Mouse (Mus musculus) embryonic facial prominence, embryonic 15.5 days (tissue): ENCODE data around the gene B230219D22Rik. TPM values are rescaled to one million over a fixed set of nuclear protein-coding genes. Genes with fewer than 3 reads are reported as not detected.

ENCODE experiments used
- ATAC-seq: fragments of 200-750 bp; cut with Nextera tagmentation; 2 replicates; pipeline ENCODE4 v1.8.0; 2017; ENCODE audit warnings: low read depth, moderate TSS enrichment; ENCODE audit not compliant: insufficient number of reproducible peaks, low FRiP score, low TSS enrichment
- H3K27ac ChIP-seq: fragments of 300-500 bp; sonication (generic); replicated peaks from 2 replicates; pipeline ENCODE4 v1.5.1; 2015; ENCODE audit warnings: mild to moderate bottlenecking, inconsistent platforms
- H3K27me3 ChIP-seq: fragments of 300-500 bp; sonication (generic); 2 replicates; pipeline ENCODE4 v1.6.1; 2015; ENCODE audit warnings: inconsistent platforms
- H3K36me3 ChIP-seq: fragments of 300-500 bp; sonication (generic); 2 replicates; pipeline ENCODE4 v1.6.1; 2015; ENCODE audit warnings: mild to moderate bottlenecking, inconsistent platforms
- H3K4me1 ChIP-seq: fragments of 300-500 bp; sonication (generic); 2 replicates; pipeline ENCODE4 v1.6.1; 2015; ENCODE audit warnings: inconsistent platforms
- H3K4me2 ChIP-seq: fragments of 300-500 bp; sonication (generic); replicated peaks from 2 replicates; pipeline ENCODE4 v1.6.1; 2015; ENCODE audit warnings: mild to moderate bottlenecking, inconsistent platforms
- H3K4me3 ChIP-seq: fragments of 300-500 bp; sonication (generic); replicated peaks from 2 replicates; pipeline ENCODE4 v1.5.1; 2015; ENCODE audit warnings: mild to moderate bottlenecking, inconsistent platforms
- H3K9ac ChIP-seq: fragments of 300-500 bp; sonication (generic); 2 replicates; pipeline ENCODE4 v1.6.1; 2015; ENCODE audit warnings: inconsistent platforms
- H3K9me3 ChIP-seq: fragments of 300-500 bp; sonication (generic); replicated peaks from 2 replicates; pipeline ENCODE4 v1.6.1; 2016; ENCODE audit warnings: inconsistent platforms
- WGBS: fragments of 180-500 bp; shearing (Covaris S2); methylation state at CpG from one replicate; pipeline ENCODE4 v1.1.7; 2015; 5-methylcytosine and 5-hydroxymethylcytosine counted together
- polyA plus RNA-seq: library from polyadenylated mRNA; unstranded; fragments of >200 nt; fragmentation: Nextera tagmentation; extraction: Ambion mirVana; gene quantifications from 2 replicates; pipeline ENCODE4 v1.2.1, GENCODE M21; 2015

The B230219D22Rik gene
- 59.5 and 60.3 TPM in 2 replicates for polyA plus RNA-seq

DNA sequence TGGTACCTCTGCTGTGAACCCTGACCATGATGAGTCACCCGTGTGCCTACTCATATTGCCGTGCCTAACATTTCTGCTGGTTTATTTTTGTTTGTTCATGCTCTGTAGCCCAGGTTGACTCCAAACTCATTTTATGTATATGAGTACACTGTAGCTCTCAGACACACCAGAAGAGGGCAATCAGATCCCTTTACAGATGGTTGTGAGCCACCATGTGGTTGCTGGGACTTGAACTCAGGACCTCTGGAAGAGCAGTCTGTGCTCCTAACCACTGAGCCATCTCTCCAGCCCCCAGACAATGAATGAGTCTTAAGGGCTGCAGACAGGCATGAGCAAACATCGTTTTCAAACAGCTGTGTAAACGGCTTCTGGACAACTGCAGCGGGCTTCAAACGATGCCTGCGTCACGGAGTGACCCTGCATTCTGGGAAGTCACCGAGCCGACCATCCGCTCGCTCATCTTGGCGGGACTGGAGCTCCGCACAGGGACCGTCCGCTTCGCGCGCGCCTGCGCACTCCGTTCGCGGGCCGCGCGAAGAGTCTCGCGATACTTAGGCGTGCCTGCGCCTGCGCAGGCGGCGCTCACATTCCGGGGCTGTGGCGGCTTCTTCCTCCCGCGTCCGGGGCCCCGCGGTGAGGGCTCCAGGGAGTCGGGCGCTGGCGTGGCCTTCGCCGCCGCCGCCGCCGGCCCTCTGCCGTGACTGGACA, at the start of gene B230219D22Rik:
B230219D22Rik (plus strand) TSS at position 590 of the 708 bp plus-strand sequence.
- 2% methylated on average over 49 of the region's 51 CpGs for WGBS
- Histone ChIP-seq H3K27ac (peak within 1 kb of the TSS; percentile 98), H3K4me3 (peak within 1 kb of the TSS; percentile 98), H3K27me3 (no peaks in the 10 kb centered on the region), H3K9ac (peak within 1 kb of the TSS; percentile 100), H3K9me3 (no peaks in the 10 kb centered on the region), H3K4me2 (peak within 1 kb of the TSS; percentile 73), H3K36me3 (no peaks in the 10 kb centered on the region), H3K4me1 (peaks cover 19% of the 10 kb centered on the region)
- ATAC-seq = peak; percentile 95

DNA sequence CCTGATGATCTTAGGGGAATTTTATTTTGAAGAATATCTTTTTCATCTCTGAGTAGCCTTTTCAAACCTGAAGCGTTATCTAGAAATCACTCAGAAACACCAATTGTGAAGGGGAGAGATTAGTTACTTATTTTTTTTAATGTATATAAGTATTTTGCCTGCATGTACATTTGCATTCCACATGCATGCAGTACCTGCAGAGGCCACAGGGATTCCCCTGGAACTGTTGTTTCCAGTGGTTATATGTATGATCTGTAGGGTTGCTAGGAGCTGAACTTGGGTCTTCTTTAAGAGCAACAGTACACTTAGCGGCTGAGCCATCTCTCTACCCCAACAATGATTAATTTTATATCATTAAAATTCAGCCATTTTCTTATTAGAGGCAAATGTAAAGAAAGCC, 48.4 kb upstream of the B230219D22Rik start:
- Histone ChIP-seq H3K27me3 (no peaks in the 10 kb centered on the region), H3K27ac (no peak overlapping the region), H3K9ac (no peak overlapping the region), H3K9me3 (no peaks in the 10 kb centered on the region), H3K36me3 (peaks cover 73% of the 10 kb centered on the region), H3K4me3 (no peak overlapping the region), H3K4me2 (no peak overlapping the region), H3K4me1 (no peaks in the 10 kb centered on the region)
- ATAC-seq = no peak
- 91% methylated on average over 2 of the region's 2 CpGs for WGBS

DNA sequence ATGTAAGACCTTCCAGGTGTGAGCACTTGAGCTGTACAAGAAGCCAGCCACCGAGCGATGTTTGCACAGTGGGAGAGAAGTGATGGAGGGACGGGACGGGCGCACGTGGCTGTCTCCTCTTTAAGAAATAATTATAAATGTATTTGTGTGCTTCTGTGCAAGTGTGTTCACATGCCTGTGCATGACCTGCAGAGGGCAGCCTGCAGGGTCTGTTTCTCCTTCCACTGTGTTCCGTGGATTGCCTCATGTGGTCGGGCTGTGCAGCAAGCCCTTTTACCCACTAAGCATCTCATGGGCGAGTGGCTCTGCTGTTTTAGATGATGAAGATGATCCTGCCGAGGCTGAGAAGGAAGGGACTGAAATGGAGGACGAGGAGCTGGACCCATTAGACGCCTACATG, 42.8 kb upstream of the B230219D22Rik start:
- 87% methylated on average over 12 of the region's 12 CpGs for WGBS
- Histone ChIP-seq H3K27me3 (no peaks in the 10 kb centered on the region), H3K4me2 (no peak overlapping the region), H3K27ac (no peak overlapping the region), H3K4me1 (no peaks in the 10 kb centered on the region), H3K9me3 (no peaks in the 10 kb centered on the region), H3K4me3 (no peak overlapping the region), H3K36me3 (peaks cover 98% of the 10 kb centered on the region), H3K9ac (no peak overlapping the region)
- no peak for ATAC-seq

DNA sequence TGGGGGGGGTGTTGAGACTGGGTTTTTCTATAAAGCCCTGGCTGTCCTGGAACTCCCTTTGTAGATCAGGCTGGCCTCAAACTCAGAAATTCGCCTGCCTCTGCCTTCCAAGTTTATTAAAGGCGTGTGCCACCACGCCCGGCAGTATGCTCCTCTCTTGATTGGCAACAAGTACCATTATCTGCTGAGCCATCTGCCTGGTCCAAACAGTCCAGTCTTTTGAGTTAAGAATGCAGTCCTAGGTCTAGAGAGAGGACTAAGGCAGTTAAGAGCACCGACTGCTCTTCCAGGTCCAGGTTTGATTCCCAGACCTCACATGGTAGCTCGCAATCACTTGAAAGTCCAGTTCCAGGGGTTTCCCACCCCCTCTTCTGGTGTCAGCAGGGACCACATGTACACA, 41.9 kb upstream of the B230219D22Rik start:
- H3K36me3 ChIP-seq = peaks cover 98% of the 10 kb centered on the region
- H3K4me1 ChIP-seq = no peaks in the 10 kb centered on the region
- no peak overlapping the region for H3K4me3 ChIP-seq
- WGBS = 90% methylated on average over 6 of the region's 6 CpGs
- no peaks in the 10 kb centered on the region for H3K27me3 ChIP-seq
- H3K9ac ChIP-seq = no peak overlapping the region
- no peak overlapping the region for H3K27ac ChIP-seq
- ATAC-seq = no peak
- H3K4me2 ChIP-seq = no peak overlapping the region
- H3K9me3 ChIP-seq = no peaks in the 10 kb centered on the region

DNA sequence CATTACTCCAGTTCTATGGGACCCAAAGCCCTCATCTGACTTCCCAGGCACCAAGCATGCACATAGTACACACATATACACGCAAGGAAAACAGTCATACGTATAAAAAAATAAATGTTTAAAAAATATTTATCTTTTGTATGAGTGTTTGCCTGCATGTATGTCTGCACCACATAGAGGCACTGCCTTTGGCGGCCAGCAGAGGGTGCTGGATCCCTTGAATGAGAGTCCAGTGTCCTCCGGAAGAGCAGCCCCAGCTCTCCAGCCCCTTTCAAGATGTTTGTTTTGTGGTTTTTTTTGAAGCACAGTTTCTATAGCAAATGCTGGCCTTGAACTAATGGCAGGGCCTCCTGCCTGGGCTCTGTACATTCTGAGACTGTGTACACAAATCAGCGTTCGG, 24.4 kb upstream of the B230219D22Rik start:
- Histone ChIP-seq H3K4me1 (no peaks in the 10 kb centered on the region), H3K27me3 (no peaks in the 10 kb centered on the region), H3K27ac (no peak overlapping the region), H3K36me3 (peaks cover 90% of the 10 kb centered on the region), H3K9ac (no peak overlapping the region), H3K4me3 (no peak overlapping the region), H3K9me3 (0 out of 2 replicates have a peak, but pooled peaks cover 4% of the 10 kb centered on the region), H3K4me2 (no peak overlapping the region)
- no peak for ATAC-seq
- WGBS = 81% methylated on average over 6 of the region's 6 CpGs

DNA sequence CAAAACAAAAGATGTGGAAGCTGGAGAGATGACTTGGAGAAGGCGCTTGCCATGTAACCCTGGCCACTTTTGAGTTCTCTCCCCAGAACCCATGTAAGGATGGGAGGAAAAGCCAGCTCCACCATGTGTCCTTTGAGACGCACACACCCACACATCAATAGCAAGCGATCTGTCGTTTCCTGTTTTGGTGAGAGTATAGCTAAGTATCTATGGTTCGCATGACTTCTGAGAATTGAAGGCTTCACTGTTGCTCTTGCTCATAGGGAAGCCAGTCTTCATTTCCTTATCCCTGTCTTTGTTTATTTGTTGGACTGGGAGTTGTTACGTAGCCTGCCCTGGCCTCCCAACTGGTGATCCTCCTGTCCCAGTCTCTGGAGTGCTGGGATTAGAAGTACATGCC, 20.2 kb upstream of the B230219D22Rik start:
- ATAC-seq = no peak
- 97% methylated on average over 6 of the region's 6 CpGs for WGBS

DNA sequence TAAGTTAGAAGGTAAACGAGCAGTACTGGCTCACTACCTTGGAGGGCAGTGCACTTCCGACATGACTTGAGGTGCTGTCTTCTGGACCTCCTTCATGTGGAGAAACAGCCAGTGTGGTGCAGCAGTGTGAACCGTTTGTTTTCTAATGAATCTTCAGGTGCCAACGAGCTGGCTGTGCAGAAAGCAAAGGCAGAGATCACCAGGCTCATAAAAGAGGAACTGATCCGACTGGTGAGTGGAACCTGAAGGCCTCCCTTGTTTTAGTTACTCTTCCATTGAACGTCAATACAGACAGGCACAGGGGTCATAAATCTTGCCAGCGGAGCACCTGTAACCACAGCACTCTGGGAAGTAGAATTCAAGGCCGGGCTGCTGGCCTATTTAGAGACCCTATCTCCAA, 15.6 kb upstream of the B230219D22Rik start:
- Histone ChIP-seq H3K4me2 (no peak overlapping the region), H3K27me3 (no peaks in the 10 kb centered on the region), H3K36me3 (peaks cover 86% of the 10 kb centered on the region), H3K9me3 (no peaks in the 10 kb centered on the region), H3K27ac (no peak overlapping the region), H3K4me1 (no peaks in the 10 kb centered on the region), H3K9ac (no peak overlapping the region), H3K4me3 (no peak overlapping the region)
- no peak for ATAC-seq
- WGBS = 90% methylated on average over 8 of the region's 8 CpGs

More for the DNA sequence above, 20.2 kb upstream of the B230219D22Rik start:
- H3K4me1 ChIP-seq = no peaks in the 10 kb centered on the region
- H3K27me3 ChIP-seq = no peaks in the 10 kb centered on the region
- H3K36me3 ChIP-seq = peaks cover 90% of the 10 kb centered on the region
- 0 out of 2 replicates have a peak, but pooled peaks cover 4% of the 10 kb centered on the region for H3K9me3 ChIP-seq
- no peak overlapping the region for H3K27ac ChIP-seq
- no peak overlapping the region for H3K9ac ChIP-seq
- no peak overlapping the region for H3K4me2 ChIP-seq
- no peak overlapping the region for H3K4me3 ChIP-seq

DNA sequence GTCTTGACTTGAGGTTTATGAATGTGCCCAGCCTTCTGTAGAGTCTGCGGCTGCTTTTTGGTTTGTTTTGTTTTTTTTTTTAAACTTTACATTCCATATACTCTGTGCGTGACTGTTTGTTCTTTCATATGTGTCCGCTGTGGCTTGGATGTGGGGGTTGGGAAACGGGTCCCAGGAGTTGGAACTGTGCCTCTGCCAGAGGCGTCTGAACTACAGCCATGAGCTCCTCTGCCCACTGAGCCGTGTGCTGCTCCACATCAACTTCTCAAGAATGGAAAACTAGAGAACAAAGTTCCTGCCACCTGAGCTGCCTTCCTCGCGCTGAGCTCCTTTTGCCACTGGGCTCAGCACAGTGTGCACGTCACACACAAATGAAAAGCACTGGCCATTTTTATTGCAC, 10.7 kb upstream of the B230219D22Rik start:
- Histone ChIP-seq H3K4me1 (no peaks in the 10 kb centered on the region), H3K4me3 (no peak overlapping the region), H3K27ac (0 out of 2 replicates have a peak overlapping the region, but pooled peaks have one; percentile 4), H3K27me3 (no peaks in the 10 kb centered on the region), H3K4me2 (no peak overlapping the region), H3K9ac (no peak overlapping the region), H3K9me3 (no peaks in the 10 kb centered on the region), H3K36me3 (peaks cover 43% of the 10 kb centered on the region)
- no peak for ATAC-seq
- WGBS = 74% methylated on average over 9 of the region's 9 CpGs

DNA sequence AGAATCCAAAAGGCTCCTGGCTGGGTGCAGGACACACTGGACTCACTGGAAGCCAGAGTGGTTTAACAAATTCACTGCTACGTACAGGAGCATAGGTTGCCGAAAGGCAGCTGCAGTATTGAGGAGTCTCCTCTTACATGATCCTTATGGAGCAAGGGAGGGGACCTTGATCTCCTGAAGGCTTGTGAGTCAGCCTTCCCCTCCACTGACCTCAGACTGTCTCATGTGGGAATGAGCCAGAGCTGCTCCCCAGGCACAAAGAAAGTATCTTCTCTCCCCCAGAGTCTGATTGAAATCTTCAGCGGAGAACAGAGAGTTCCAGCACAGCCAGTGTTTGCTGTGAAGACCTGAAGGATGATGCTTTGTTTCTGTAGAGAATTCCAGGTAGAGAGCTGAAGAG, 9.3 kb upstream of the B230219D22Rik start:
- Histone ChIP-seq H3K27ac (no peak overlapping the region), H3K4me1 (no peaks in the 10 kb centered on the region), H3K9ac (no peak overlapping the region), H3K4me2 (no peak overlapping the region), H3K36me3 (peaks cover 30% of the 10 kb centered on the region), H3K27me3 (no peaks in the 10 kb centered on the region), H3K4me3 (no peak overlapping the region), H3K9me3 (no peaks in the 10 kb centered on the region)
- ATAC-seq = no peak
- 89% methylated on average over 3 of the region's 3 CpGs for WGBS

DNA sequence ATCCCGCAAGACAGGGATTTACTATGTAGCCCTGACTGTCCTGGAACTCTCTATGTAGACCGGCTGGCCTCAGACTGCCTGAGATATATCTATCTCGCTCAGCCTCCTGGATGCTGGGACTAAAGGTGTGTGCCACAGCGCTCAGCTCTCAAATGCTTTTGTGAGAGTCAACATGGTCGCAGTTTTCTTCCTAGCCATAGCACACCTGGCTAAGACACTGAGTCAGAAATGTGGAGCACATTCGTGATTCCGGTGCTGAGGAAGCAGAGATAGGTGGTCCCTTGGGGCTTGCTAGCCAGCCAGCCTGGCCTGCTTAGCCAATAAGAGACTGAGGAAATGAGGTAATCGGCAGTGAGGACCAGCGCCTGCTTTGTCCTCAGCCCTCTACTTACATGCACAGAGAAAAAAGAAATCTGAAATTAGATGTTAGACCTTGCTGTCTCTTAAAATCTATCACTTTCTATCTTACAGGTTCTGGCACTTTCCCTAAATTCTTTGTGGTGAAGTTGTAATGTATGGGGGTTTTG, 6.8 kb upstream of the B230219D22Rik start:
- 61% methylated on average over 9 of the region's 9 CpGs for WGBS
- peaks cover 11% of the 10 kb centered on the region; the same call in 1 of the 2 replicates for H3K36me3 ChIP-seq

DNA sequence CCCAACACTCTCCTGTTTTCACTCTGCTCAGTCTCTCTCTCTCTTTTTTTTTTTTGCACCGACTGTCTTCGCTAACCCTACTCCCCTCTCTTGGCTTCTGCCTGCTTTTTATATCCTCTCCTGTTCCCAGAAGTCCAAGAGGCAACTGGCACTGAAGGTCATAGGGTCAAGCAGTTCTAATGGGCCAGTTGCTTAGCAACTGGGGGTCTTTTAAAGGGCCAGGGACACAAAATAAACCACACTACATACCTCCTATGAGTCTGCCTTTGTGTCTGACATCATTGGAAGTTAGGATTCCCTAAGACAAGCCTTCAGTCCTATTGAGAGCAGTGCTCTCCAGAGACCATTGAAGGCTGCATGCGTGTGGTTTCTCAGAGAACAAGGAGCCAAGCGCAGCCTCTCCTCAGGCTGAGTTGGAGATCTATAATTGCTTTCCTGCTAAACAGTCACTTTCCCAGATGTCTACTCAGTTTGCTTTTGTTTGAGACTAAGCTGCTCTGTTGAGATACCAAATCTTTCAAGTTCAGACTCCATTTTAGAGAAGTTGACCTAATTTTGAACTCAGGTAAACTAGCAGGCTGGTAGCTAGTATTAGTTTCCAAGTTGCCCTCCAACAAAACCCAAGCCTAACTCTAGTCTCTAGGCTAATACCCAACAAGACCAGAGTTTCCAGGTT, 4.9 kb upstream of the B230219D22Rik start:
- no peak overlapping the region for H3K4me2 ChIP-seq
- H3K9me3 ChIP-seq = no peaks in the 10 kb centered on the region
- WGBS = 33% methylated on average over 4 of the region's 4 CpGs
- no peaks in the 10 kb centered on the region for H3K4me1 ChIP-seq
- no peak overlapping the region for H3K27ac ChIP-seq
- no peak for ATAC-seq
- no peaks in the 10 kb centered on the region for H3K27me3 ChIP-seq
- no peak overlapping the region for H3K4me3 ChIP-seq
- no peaks in the 10 kb centered on the region for H3K36me3 ChIP-seq
- H3K9ac ChIP-seq = no peak overlapping the region

More for the DNA sequence above, 6.8 kb upstream of the B230219D22Rik start:
- Histone ChIP-seq H3K9me3 (no peaks in the 10 kb centered on the region), H3K4me2 (no peak overlapping the region), H3K27ac (no peak overlapping the region), H3K9ac (no peak overlapping the region), H3K27me3 (no peaks in the 10 kb centered on the region), H3K4me1 (no peaks in the 10 kb centered on the region), H3K4me3 (no peak overlapping the region)
- ATAC-seq = no peak
